1 mouse cellular context compared by ENCODE assay signal in the genomic region with DNA sequence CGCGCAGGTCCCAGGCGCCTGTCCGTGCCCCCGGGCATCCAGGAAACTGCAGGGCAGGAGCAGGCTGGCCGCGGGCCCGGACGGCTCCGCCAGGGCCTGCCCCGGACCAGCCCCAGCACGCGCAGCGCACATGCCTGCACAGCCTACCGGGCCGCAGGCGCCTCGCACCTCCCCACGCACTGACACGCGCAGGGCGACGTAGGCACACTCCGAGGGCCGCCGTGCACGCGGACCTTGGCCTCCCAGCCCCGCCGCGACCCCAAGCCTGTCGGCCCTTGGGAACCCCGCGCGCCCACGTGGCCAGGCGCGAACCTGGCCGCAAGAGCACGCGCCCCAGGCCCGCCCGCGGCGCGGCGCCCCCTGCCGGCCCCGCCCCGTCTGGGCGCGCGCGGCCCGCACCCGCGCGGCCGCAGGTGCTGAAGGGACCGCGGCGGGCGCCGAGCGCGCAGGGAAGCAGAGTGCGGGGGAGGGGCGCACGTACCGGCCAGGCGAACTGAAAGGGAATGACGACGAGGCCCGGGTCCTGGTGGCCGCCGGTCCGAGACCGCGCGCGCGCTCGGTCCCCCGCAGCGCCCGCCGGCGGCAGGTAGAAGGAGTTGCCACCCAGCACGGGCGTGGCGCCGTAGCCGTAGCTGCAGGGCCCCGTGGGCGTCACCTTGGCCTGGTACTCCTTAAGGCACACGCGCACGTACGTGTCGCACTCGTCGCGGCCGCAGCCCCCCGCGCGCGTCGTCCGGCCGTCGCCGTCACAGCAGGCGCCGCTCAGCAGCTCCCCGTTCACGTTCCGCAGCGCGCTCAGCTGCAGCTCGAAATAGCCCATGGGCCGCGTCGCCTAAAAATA.
TF ChIP-seq lines count a peak whose summit lies in the region.

No protein-coding gene starts in this region.

TF ChIP-seq in CH12.LX, 34 proteins besides CTCF, POLR2A, EP300 and RAD21:
- TF ChIP-seq BHLHE40 (IDR thresholded peaks at IDR 0.05; ENCODE audit: low read depth, low read length) (no peak), ZC3H11A (IDR thresholded peaks at IDR 0.05; ENCODE audit: low read depth, low read length) (no peak), USF1 (IDR thresholded peaks at IDR 0.05; ENCODE audit: low read depth, low read length) (no peak), MEF2A (IDR thresholded peaks at IDR 0.05; ENCODE audit: borderline replicate concordance, low read depth, low read length) (no peak), ETS1 (conservative IDR thresholded peaks at IDR 0.05; ENCODE audit: low read depth, low read length) (no peak), ELF1 (IDR thresholded peaks at IDR 0.05; ENCODE audit: low read depth, low read length) (no peak), TCF12 (IDR thresholded peaks at IDR 0.05; ENCODE audit: low read depth, low read length) (no peak), ZMIZ1 (IDR thresholded peaks at IDR 0.05; ENCODE audit: low read depth, low read length) (no peak), MXI1 (IDR thresholded peaks at IDR 0.05; ENCODE audit: low read depth, low read length) (no peak), JUN (IDR thresholded peaks at IDR 0.05; ENCODE audit: insufficient read depth, low read depth, low read length) (no peak), TBP (conservative IDR thresholded peaks at IDR 0.05; ENCODE audit: low read depth, low read length) (no peak), RCOR1 (conservative IDR thresholded peaks at IDR 0.05; ENCODE audit: low read depth, low read length) (no peak), POLR2AphosphoS2 (IDR thresholded peaks at IDR 0.05; ENCODE audit: low read depth, low read length) (no peak), USF2 (conservative IDR thresholded peaks at IDR 0.05; ENCODE audit: low read depth, low read length) (no peak), MYC (IDR thresholded peaks at IDR 0.05; ENCODE audit: low read depth, low read length) (no peak), NRF1 (IDR thresholded peaks at IDR 0.05; ENCODE audit: low read depth, low read length) (no peak), CHD2 (IDR thresholded peaks at IDR 0.05; ENCODE audit: low read length) (no peak), PAX5 (IDR thresholded peaks at IDR 0.05; ENCODE audit: low read length) (no peak)
